Mouse (Mus musculus) liver, adult 2 months (tissue): ENCODE results near the gene Pih1d1.
A peak's percentile ranks its signal among the peaks of the same experiment; 100 is the strongest.

Experiments used
- CTCF ChIP-seq: fragments of 200-500 bp; IDR thresholded peaks from 2 replicates; pipeline ENCODE4 v1.5.1; 2011; ENCODE audit warnings: low read depth, low read length, control low read depth
- POLR2A ChIP-seq: fragments of 200-500 bp; IDR thresholded peaks from 2 replicates; pipeline ENCODE4 v1.6.1; 2011; ENCODE audit warnings: low read length, control low read depth; ENCODE audit not compliant: insufficient read depth; ENCODE audit errors: extremely low read depth

GRCm38 (mm10) chr7:45124224-45125143, 29.6 kb upstream of the Pih1d1 start, which contains the start of gene Rps11:
- TF ChIP-seq POLR2A (peak; percentile 63; the same call in 1 of the 2 replicates), CTCF (no peak)
